Mouse (Mus musculus): ENCODE measurements around the gene Clybl. TPM values are rescaled to one million over a fixed set of nuclear protein-coding genes. Genes with fewer than 3 reads are reported as not detected.

Gene Clybl
- total RNA-seq, 2 experiments from 2014 or later: 62.1 to 68.5 TPM

GRCm38 (mm10) chr14:122190941-122191510 is 9.5 kb downstream of the Clybl start:
- DNase-seq: peak in 1 of 2 experiments; percentile 23
- intact Hi-C loops (cut with DNase I): loop anchor here (10.0 kb wide), 2 partner anchors 694 to 1054 kb away; no protein-coding TSS in a partner anchor

DNA sequence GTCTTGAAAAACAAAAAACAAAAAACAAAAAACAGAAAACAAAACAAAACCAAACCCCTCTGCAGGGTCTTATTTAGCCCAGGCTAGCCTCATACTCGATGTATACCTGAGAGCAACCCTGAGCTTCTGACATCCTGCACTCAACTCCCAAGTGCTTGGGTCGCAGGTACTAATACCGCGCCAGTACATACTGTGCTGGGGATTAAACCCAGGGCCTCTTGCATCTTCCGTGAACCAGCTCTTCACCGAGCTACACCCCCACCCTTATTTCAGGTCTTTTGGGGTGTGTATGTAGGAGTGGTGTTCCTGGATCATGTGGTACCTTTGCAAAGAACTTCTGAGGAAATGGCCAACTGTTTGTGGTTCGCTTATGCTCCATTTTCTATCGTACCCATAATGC is 13.1 kb downstream of the Clybl start:
- intact Hi-C loops (cut with DNase I): loop anchor here (10.0 kb wide), 2 partner anchors 690 to 1050 kb away; no protein-coding TSS in a partner anchor
- no peak for DNase-seq

GRCm38 (mm10) chr14:122196851-122197250 is 15.3 kb downstream of the Clybl start:
- DNase-seq: no peak
- intact Hi-C loops (cut with DNase I): loop anchor here (10.0 kb wide), 2 partner anchors 688 to 1048 kb away; no protein-coding TSS in a partner anchor

- no peak for DNase-seq
- intact Hi-C loops (cut with DNase I): no loop called here
Measured at GRCm38 (mm10) chr14:122200247-122200885, 18.9 kb downstream of the Clybl start.

DNA sequence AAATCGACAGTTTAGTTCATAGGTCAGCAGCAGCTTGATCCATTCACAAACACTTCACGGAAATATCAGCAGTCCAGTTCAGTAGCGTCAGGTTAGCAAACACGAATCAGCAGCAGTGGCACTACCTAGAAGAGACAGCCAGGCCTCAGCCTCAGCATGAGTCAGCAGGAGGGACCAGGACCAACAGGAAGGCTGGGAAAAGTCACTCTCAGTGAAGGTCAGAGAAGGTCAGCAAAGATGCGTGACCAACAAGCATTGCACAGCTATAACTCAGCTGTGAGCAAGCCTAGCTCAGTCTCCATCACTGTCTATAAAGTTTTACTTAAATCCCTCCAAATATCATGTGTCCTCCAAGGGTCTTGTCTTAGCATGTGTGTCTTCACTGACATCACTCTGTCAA is 27.7 kb downstream of the Clybl start:
- no peak for DNase-seq
- intact Hi-C loops (cut with DNase I): no loop called here

DNA sequence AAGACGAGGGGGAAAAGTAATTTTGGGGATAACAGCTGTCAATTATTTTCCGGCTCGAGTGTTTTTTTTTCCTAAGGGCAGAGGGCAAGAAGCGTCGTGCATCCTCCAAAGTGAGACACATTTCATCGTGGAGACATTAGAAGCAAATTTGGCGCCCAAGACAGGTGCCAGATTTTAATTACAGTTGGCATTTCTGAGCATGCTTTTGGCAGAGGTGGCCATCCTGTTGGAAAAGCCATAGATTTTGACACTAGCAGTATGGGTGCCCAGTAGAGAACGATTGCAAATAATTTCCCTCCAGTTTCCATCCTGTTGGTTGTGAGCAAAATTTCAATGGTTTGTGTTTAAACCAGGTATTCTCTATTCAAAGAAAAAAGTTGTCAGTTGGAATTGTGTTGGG is 32.1 kb downstream of the Clybl start:
- intact Hi-C loops (cut with DNase I): no loop called here
- DNase-seq: no peak

GRCm38 (mm10) chr14:122214126-122214525 is 32.6 kb downstream of the Clybl start:
- no peak for DNase-seq
- intact Hi-C loops (cut with DNase I): no loop called here

- no peak for DNase-seq
- intact Hi-C loops (cut with DNase I): no loop called here
Measured at GRCm38 (mm10) chr14:122217221-122217620, 35.7 kb downstream of the Clybl start.

- DNase-seq: no peak
- intact Hi-C loops (cut with DNase I): loop anchor here (5.0 kb wide), 1 partner anchor 654 kb away; no protein-coding TSS in a partner anchor
Measured at GRCm38 (mm10) chr14:122222934-122223374, 41.5 kb downstream of the Clybl start.

DNA sequence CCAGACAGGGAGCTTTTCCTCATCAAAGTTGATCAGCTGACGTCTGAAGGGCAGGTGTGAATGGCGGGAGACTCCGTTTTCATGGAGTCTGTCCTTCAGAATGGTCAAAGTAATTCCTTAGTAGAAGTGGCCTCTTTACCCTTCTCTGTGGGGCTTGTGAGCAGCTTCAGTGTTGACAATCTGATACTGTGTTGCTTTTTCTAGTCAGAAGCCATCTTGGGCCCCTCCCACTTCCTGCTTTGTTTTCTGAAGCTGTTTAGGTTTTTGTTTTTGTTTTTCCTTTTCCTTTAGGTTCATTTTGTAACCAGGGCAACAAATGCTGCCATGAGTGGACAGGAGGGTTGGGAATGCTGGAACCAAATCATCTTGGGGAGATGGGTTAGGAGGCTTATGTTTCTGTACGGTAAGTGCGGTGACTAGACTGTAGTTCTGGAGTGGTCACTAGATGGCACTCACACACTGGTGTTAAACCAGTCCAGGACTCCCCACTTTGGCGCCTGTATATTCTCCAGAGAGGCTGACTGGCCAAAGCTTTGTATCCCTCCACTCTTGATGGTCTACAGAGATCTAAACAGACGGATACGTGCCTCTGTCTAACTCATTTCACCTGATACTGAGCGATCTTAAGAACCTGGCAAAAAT is 42.1 kb downstream of the Clybl start:
- intact Hi-C loops (cut with DNase I): loop anchor here (5.0 kb wide), 1 partner anchor 654 kb away; no protein-coding TSS in a partner anchor
- DNase-seq: peak; percentile 30 to 62

GRCm38 (mm10) chr14:122224103-122224494 is 42.6 kb downstream of the Clybl start:
- intact Hi-C loops (cut with DNase I): loop anchor here (5.0 kb wide), 1 partner anchor 653 kb away; no protein-coding TSS in a partner anchor
- DNase-seq: no peak

DNA sequence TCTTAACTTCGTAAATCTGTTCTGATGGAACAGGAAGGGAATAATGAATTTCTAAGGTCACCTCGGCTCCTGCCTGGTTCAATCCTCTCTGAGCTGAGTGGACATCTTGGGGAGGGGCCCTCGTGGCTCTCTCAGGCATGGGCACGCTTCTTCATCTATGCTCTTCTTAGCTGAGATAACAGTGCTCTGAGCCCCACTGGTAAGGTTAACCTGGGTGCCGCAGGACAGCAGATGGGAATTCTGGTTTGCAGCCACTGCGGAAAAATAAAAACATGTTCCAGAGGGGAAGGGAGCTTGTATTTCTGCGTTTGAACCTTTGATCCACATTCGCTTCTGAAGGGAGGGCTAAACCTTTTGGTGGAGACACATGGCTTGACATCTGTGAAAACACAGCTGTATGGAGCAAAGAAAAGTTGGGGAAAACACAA is 43.0 kb downstream of the Clybl start:
- DNase-seq: no peak
- intact Hi-C loops (cut with DNase I): loop anchor here (5.0 kb wide), 1 partner anchor 653 kb away; no protein-coding TSS in a partner anchor

GRCm38 (mm10) chr14:122225479-122226132 is 44.1 kb downstream of the Clybl start:
- intact Hi-C loops (cut with DNase I): loop anchor here (5.0 kb wide), 1 partner anchor 242 kb away; the partner anchor contains the start of gene Zic5
- DNase-seq: no peak

DNA sequence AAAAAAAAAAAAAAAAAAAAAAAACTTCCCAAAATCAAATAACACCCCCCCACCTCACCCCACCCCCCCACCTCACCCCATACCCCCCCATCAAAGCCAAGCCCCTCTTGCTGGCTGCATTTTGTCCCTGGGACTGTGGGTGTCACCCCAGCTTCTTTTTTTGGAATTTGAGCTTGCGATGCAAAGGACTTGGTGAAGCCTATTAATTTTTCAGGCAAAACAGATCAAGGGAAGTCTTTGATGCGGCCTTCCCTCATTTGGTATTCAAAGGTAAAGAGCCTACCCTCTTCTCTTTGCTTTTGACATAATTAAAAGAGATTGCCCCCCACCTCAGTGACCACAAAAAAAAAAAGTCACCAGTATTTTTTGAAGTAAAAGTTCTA is 44.6 kb downstream of the Clybl start:
- intact Hi-C loops (cut with DNase I): loop anchor here (5.0 kb wide), 1 partner anchor 241 kb away; the partner anchor contains the start of gene Zic5
- no peak for DNase-seq

- intact Hi-C loops (cut with DNase I): loop anchor here (5.0 kb wide), 1 partner anchor 240 kb away; the partner anchor contains the start of gene Zic5
- no peak for DNase-seq
Measured at GRCm38 (mm10) chr14:122226666-122227453, 45.4 kb downstream of the Clybl start.

DNA sequence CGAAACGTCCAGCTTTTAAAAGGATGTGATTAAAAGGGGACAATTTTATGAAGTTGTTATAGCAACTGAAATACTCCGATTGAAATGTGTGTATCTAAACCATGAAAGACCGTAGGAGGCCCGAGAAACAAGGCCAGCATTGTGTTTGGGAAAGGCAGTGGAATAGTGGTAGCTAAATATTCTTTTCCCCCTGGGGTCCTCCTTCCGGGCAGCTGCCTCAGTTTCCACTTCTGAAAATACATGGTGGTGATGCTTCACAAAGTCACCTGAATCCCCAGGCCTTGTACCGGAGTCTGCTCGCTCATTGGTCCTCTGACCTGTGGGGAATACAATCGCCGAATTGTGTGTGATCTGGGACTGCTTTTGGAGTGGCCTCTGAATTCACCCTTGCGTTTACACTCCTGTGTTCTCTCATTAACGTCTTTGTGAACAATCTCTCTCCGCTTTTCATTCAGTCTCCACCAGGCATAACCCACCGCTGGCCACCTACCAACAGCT is 46.0 kb downstream of the Clybl start:
- no peak for DNase-seq
- intact Hi-C loops (cut with DNase I): loop anchor here (5.0 kb wide), 1 partner anchor 240 kb away; the partner anchor contains the start of gene Zic5

GRCm38 (mm10) chr14:122228816-122229551 is 47.5 kb downstream of the Clybl start:
- intact Hi-C loops (cut with DNase I): loop anchor here (5.0 kb wide), 1 partner anchor 238 kb away; the partner anchor contains the start of gene Zic5
- DNase-seq: no peak

- no peak for DNase-seq
- intact Hi-C loops (cut with DNase I): loop anchor here (5.0 kb wide), 1 partner anchor 237 kb away; the partner anchor contains the start of gene Zic5
Measured at GRCm38 (mm10) chr14:122229988-122230387, 48.5 kb downstream of the Clybl start.

- intact Hi-C loops (cut with DNase I): no loop called here
- DNase-seq: no peak
Measured at GRCm38 (mm10) chr14:122230621-122231025, 49.1 kb downstream of the Clybl start.

Measured in gastrocnemius, postnatal 36 days (tissue).